Mouse (Mus musculus) myocyte (in vitro differentiated cells): ENCODE measurements around the gene Slc7a10.

Experiments
- CEBPB ChIP-seq: IDR thresholded peaks from 2 replicates; pipeline ENCODE4 v1.6.1; 2011; ENCODE audit warnings: mild to moderate bottlenecking, moderate library complexity; ENCODE audit not compliant: poor library complexity, insufficient read depth, severe bottlenecking
- E2F4 ChIP-seq: IDR thresholded peaks from one replicate; pipeline ENCODE4 v1.6.1; 2011; ENCODE audit warnings: mild to moderate bottlenecking, control low read depth, moderate library complexity; ENCODE audit not compliant: insufficient read depth
- MAX ChIP-seq: IDR thresholded peaks from one replicate; pipeline ENCODE4 v1.6.1; 2011; ENCODE audit warnings: low read depth, mild to moderate bottlenecking, control low read depth
- MYOD1 ChIP-seq, 3 experiments: IDR thresholded peaks; one replicate each; pipeline ENCODE4 v1.6.1; 2011; ENCODE audit warnings: control low read depth in 2 of 3, low read depth in 2 of 3, mild to moderate bottlenecking in 2 of 3, moderate library complexity in 1 of 3; ENCODE audit not compliant: insufficient read length in 2 of 3, control insufficient read depth in 1 of 3
- MYOG ChIP-seq, 3 experiments: IDR thresholded peaks; one replicate each; pipeline ENCODE4 v1.6.1; 2011; ENCODE audit warnings: control low read depth in 2 of 3, low read depth in 2 of 3, mild to moderate bottlenecking in 2 of 3; ENCODE audit not compliant: insufficient read length in 2 of 3, control insufficient read depth in 1 of 3, insufficient read depth in 1 of 3
- POLR2A ChIP-seq: IDR thresholded peaks from one replicate; pipeline ENCODE4 v1.6.1; 2011; ENCODE audit warnings: low read depth, mild to moderate bottlenecking, control low read depth, moderate library complexity; ENCODE audit not compliant: insufficient read length
- POLR2AphosphoS2 ChIP-seq: IDR thresholded peaks from one replicate; pipeline ENCODE4 v1.6.1; 2011; ENCODE audit warnings: low read depth, control low read depth; ENCODE audit not compliant: insufficient read length
- REST ChIP-seq: IDR thresholded peaks from one replicate; pipeline ENCODE4 v1.6.1; 2011; ENCODE audit warnings: mild to moderate bottlenecking, control low read depth, moderate library complexity; ENCODE audit not compliant: insufficient read depth, insufficient read length
- SRF ChIP-seq: IDR thresholded peaks from one replicate; pipeline ENCODE4 v1.6.1; 2011; ENCODE audit warnings: low read depth; ENCODE audit not compliant: control insufficient read depth, insufficient read length
- TCF12 ChIP-seq: IDR thresholded peaks from one replicate; pipeline ENCODE4 v1.6.1; 2011; ENCODE audit warnings: mild to moderate bottlenecking, control low read depth; ENCODE audit not compliant: poor library complexity, insufficient read depth, severe bottlenecking
- TCF3 ChIP-seq: IDR thresholded peaks from one replicate; pipeline ENCODE4 v1.6.1; 2011; ENCODE audit warnings: low read depth, control low read depth; ENCODE audit not compliant: insufficient read length
- USF1 ChIP-seq: IDR thresholded peaks from one replicate; pipeline ENCODE4 v1.6.1; 2011; ENCODE audit warnings: low read depth, mild to moderate bottlenecking, control low read depth, moderate library complexity

DNA sequence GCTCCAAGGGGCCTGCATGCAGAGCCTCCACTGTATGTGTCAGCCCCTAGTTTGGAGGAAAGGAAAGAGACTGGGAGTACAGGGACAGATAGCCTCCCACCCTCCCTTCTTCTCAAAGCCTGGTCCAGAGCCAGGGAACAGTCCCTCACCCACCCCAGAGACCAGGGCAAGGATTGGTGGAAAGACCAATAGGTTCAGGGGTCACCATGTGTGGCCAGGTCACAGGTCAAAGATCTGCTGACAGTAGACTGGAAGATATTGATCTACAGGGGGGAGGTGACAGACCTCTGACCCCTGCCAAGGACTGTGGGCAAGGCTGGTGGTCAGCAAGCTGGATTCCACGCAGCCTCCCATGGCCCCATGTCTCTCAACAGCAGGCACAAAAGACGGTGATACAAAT, 18.3 kb upstream of the Slc7a10 start:
- TF ChIP-seq POLR2A (no peak), SRF (no peak), E2F4 (no peak), POLR2AphosphoS2 (no peak), CEBPB (no peak), MYOG (IDR thresholded peaks at IDR 0.05; ENCODE audit: control insufficient read depth in 1 of 3, insufficient read depth in 1 of 3, insufficient read length in 2 of 3, low read depth in 2 of 3) (no peak), MAX (no peak), TCF12 (no peak), USF1 (no peak), MYOD1 (IDR thresholded peaks at IDR 0.05; ENCODE audit: control insufficient read depth in 1 of 3, insufficient read length in 2 of 3, low read depth in 2 of 3) (no peak), REST (no peak), TCF3 (no peak)
